Comparison of ENCODE assay signal across 10 mouse cellular contexts in genomic region chr14:33322661-33323088, GRCm38 (mm10).
DNase-seq lines count a peak whose midpoint lies in the region; ATAC-seq and TF ChIP-seq lines count a peak whose summit lies in the region.
"Had no signal": no experiment of that assay in that cellular context is flagged by ENCODE, and none has a peak within 500 bp of the region (broad histone marks: within the 10 kb centered on the region; RNA-seq: fewer than 3 reads in every experiment).

No protein-coding gene starts in this region.

- no peak overlapping the region for H3K9ac ChIP-seq in forebrain, embryonic 11.5 days (ENCODE audit: low read length)
- H3K9ac ChIP-seq in forebrain, embryonic 15.5 days (replicated peaks) = no peak overlapping the region
- no peak overlapping the region for H3K9ac ChIP-seq in kidney, postnatal 0 days (ENCODE audit: low read depth, low read length)
- H3K9ac ChIP-seq in liver, postnatal 0 days (replicated peaks) = no peak overlapping the region
- H3K9ac ChIP-seq: liver, embryonic 15.5 days had no signal

- no peak for TF ChIP-seq EP300 in liver, postnatal 0 days (IDR thresholded peaks at IDR 0.05; ENCODE audit: low read depth)

- H3K27me3 ChIP-seq in forebrain, embryonic 11.5 days (ENCODE audit: control insufficient read depth, insufficient read depth, low read length) = peaks cover 22% of the 10 kb centered on the region
- H3K27me3 ChIP-seq in forebrain, embryonic 15.5 days = peaks cover 18% of the 10 kb centered on the region
- no peaks in the 10 kb centered on the region for H3K27me3 ChIP-seq in kidney, postnatal 0 days (ENCODE audit: insufficient read depth, low read length)
- H3K27me3 ChIP-seq in liver, postnatal 0 days (ENCODE audit: insufficient read depth, low read length) = peaks cover 23% of the 10 kb centered on the region

- H3K27ac ChIP-seq in forebrain, embryonic 11.5 days (ENCODE audit: low read depth, low read length) = no peak overlapping the region
- no peak overlapping the region for H3K27ac ChIP-seq in forebrain, embryonic 15.5 days (replicated peaks)
- H3K27ac ChIP-seq in kidney, postnatal 0 days = no peak overlapping the region
- no peak overlapping the region for H3K27ac ChIP-seq in liver, postnatal 0 days (ENCODE audit: low read depth)
- H3K27ac ChIP-seq: liver, embryonic 15.5 days had no signal

- no peaks in the 10 kb centered on the region; the same call in 1 of the 2 replicates for H3K4me1 ChIP-seq in forebrain, embryonic 11.5 days (replicated peaks; ENCODE audit: control insufficient read depth, insufficient read depth, low read length)
- H3K4me1 ChIP-seq in forebrain, embryonic 15.5 days = peaks cover 26% of the 10 kb centered on the region
- H3K4me1 ChIP-seq in kidney, postnatal 0 days (replicated peaks; ENCODE audit: insufficient read depth, low read length) = peaks cover 5% of the 10 kb centered on the region
- H3K4me1 ChIP-seq in liver, postnatal 0 days (ENCODE audit: insufficient read depth) = peaks cover 10% of the 10 kb centered on the region; the same call in 1 of the 2 replicates

- no peak overlapping the region for H3K4me3 ChIP-seq in forebrain, embryonic 11.5 days (ENCODE audit: low read depth, low read length)
- no peak overlapping the region for H3K4me3 ChIP-seq in forebrain, embryonic 15.5 days
- H3K4me3 ChIP-seq in kidney, postnatal 0 days (replicated peaks; ENCODE audit: low read depth, low read length) = no peak overlapping the region
- H3K4me3 ChIP-seq in liver, postnatal 0 days (ENCODE audit: low read depth, low read length) = no peak overlapping the region
- H3K4me3 ChIP-seq: liver, embryonic 15.5 days had no signal

- peak; percentile 75 for TF ChIP-seq CTCF in kidney, postnatal 0 days (IDR thresholded peaks at IDR 0.05; ENCODE audit: low read depth)
- peak; percentile 76 for TF ChIP-seq CTCF in liver, postnatal 0 days (IDR thresholded peaks at IDR 0.05; ENCODE audit: low read depth)

- 0 out of 2 replicates have a peak overlapping the region, but pooled peaks have one; percentile 8 for H3K4me2 ChIP-seq in forebrain, embryonic 11.5 days (ENCODE audit: low read depth, low read length, severe bottlenecking)
- no peak overlapping the region for H3K4me2 ChIP-seq in forebrain, embryonic 15.5 days (replicated peaks)
- H3K4me2 ChIP-seq in kidney, postnatal 0 days (ENCODE audit: low read length) = no peak overlapping the region
- H3K4me2 ChIP-seq in liver, postnatal 0 days (ENCODE audit: low read depth, low read length) = no peak overlapping the region
- H3K4me2 ChIP-seq: liver, embryonic 15.5 days had no signal

- no peaks in the 10 kb centered on the region for H3K36me3 ChIP-seq in forebrain, embryonic 11.5 days (ENCODE audit: control insufficient read depth, insufficient read depth, low read length)
- no peaks in the 10 kb centered on the region for H3K36me3 ChIP-seq in forebrain, embryonic 15.5 days
- no peaks in the 10 kb centered on the region for H3K36me3 ChIP-seq in kidney, postnatal 0 days (ENCODE audit: insufficient read depth, low read length)
- no peaks in the 10 kb centered on the region for H3K36me3 ChIP-seq in liver, postnatal 0 days (replicated peaks; ENCODE audit: insufficient read depth, low read length)
- H3K36me3 ChIP-seq: G1E; liver, embryonic 15.5 days had no signal

- peak; percentile 25; the same call in 1 of the 2 replicates for ATAC-seq in forebrain, embryonic 11.5 days (replicated peaks; ENCODE audit: low FRiP score)
- ATAC-seq in forebrain, embryonic 15.5 days (replicated peaks) = no peak
- no peak for ATAC-seq in kidney, postnatal 0 days (replicated peaks; ENCODE audit: low FRiP score, low read depth)
- no peak for ATAC-seq in liver, postnatal 0 days

- DNase-seq in forebrain, embryonic 11.5 days (ENCODE audit: low spot score) = peak; percentile 83
- peak; percentile 66 for DNase-seq in ES-CJ7 (ENCODE audit: low read depth, low spot score)
- DNase-seq in cerebellum, adult 11 months = peak; percentile 52
- peak; percentile 67 to 79 for DNase-seq in frontal cortex, postnatal 36 days (ENCODE audit: low spot score in 2 of 2)
- peak; percentile 82 for DNase-seq in kidney, postnatal 0 days (ENCODE audit: low spot score)
- DNase-seq in liver, postnatal 0 days = peak; percentile 75
- DNase-seq in right cerebral cortex, postnatal 10 days (ENCODE audit: low spot score in 2 of 2) = peak; percentile 63 to 80

- H3K9me3 ChIP-seq in forebrain, embryonic 11.5 days (ENCODE audit: control insufficient read depth, low read length) = no peaks in the 10 kb centered on the region
- H3K9me3 ChIP-seq in forebrain, embryonic 15.5 days = no peaks in the 10 kb centered on the region
- no peaks in the 10 kb centered on the region for H3K9me3 ChIP-seq in kidney, postnatal 0 days (replicated peaks; ENCODE audit: low read length)
- H3K9me3 ChIP-seq in liver, postnatal 0 days (ENCODE audit: low read length) = no peaks in the 10 kb centered on the region
- H3K9me3 ChIP-seq: liver, embryonic 15.5 days had no signal

- WGBS in forebrain, embryonic 11.5 days = 28% methylated on average over 7 of the region's 7 CpGs
- WGBS in forebrain, embryonic 15.5 days = 24% methylated on average over 7 of the region's 7 CpGs
- 26% methylated on average over 7 of the region's 7 CpGs for WGBS in kidney, postnatal 0 days
- WGBS in liver, postnatal 0 days (ENCODE audit: insufficient replicate concordance) = 25% methylated on average over 7 of the region's 7 CpGs
